Mouse (Mus musculus): ENCODE results near the gene Tnni3.

GRCm38 (mm10) chr7:4511489-4512224 is 12.4 kb downstream of the Tnni3 start:
- TF ChIP-seq CTCF (IDR thresholded peaks at IDR 0.05; ENCODE audit: low read depth) (no peak), EP300 (IDR thresholded peaks at IDR 0.05; ENCODE audit: low read depth) (no peak)
